Mouse (Mus musculus) stomach, embryonic 16.5 days (tissue): Measurements from ENCODE around the gene Olfr1161. TPM values are rescaled to one million over a fixed set of nuclear protein-coding genes. Genes with fewer than 3 reads are reported as not detected.
"Not testable (repeated sequence)": the region's sequence is repeated elsewhere in the genome, so short reads cannot be mapped to it uniquely, and the experiment has no call there.

Experiments
- ATAC-seq: fragments of 200-750 bp; cut with Nextera tagmentation; 2 replicates; pipeline ENCODE4 v1.8.0; 2017; ENCODE audit warnings: moderate number of reproducible peaks, moderate TSS enrichment; ENCODE audit not compliant: insufficient read depth, low FRiP score
- H3K27ac ChIP-seq: fragments of 300-500 bp; sonication (generic); 2 replicates; pipeline ENCODE4 v1.5.1; 2014; ENCODE audit warnings: low read length
- H3K27me3 ChIP-seq: fragments of 300-500 bp; sonication (generic); 2 replicates; pipeline ENCODE4 v1.6.1; 2014; ENCODE audit warnings: low read length, control low read depth, mixed read lengths; ENCODE audit not compliant: control insufficient read depth, insufficient read depth
- H3K36me3 ChIP-seq: fragments of 300-500 bp; sonication (generic); 2 replicates; pipeline ENCODE4 v1.6.1; 2014; ENCODE audit warnings: low read length; ENCODE audit not compliant: control insufficient read depth, insufficient read depth
- H3K4me1 ChIP-seq: fragments of 300-500 bp; sonication (generic); 2 replicates; pipeline ENCODE4 v1.6.1; 2014; ENCODE audit warnings: low read length, control low read depth, mixed read lengths; ENCODE audit not compliant: control insufficient read depth, insufficient read depth
- H3K4me2 ChIP-seq: fragments of 300-500 bp; sonication (generic); 2 replicates; pipeline ENCODE4 v1.6.1; 2014; ENCODE audit warnings: low read depth, low read length, mixed read lengths
- H3K4me3 ChIP-seq: fragments of 300-500 bp; sonication (generic); replicated peaks from 2 replicates; pipeline ENCODE4 v1.5.1; 2014; ENCODE audit warnings: mild to moderate bottlenecking, low read length
- H3K9ac ChIP-seq: fragments of 300-500 bp; sonication (generic); 2 replicates; pipeline ENCODE4 v1.6.1; 2014; ENCODE audit warnings: low read length
- H3K9me3 ChIP-seq: fragments of 300-500 bp; sonication (generic); replicated peaks from 2 replicates; pipeline ENCODE4 v1.6.1; 2016; ENCODE audit warnings: low read length, control low read depth; ENCODE audit not compliant: control insufficient read depth
- WGBS: fragments of 180-500 bp; shearing (Covaris S2); extraction: QIAGEN DNeasy Blood & Tissue Kit; methylation state at CpG from one replicate; pipeline ENCODE4 v1.1.7; 2014; 5-methylcytosine and 5-hydroxymethylcytosine counted together
- polyA plus RNA-seq: library from polyadenylated mRNA; unstranded; fragments of >200 nt; fragmentation: Nextera tagmentation; extraction: Ambion mirVana; gene quantifications from 2 replicates; pipeline ENCODE4 v1.2.1, GENCODE M21; 2015

Olfr1161 gene
- not detected in 2 replicates for polyA plus RNA-seq

DNA sequence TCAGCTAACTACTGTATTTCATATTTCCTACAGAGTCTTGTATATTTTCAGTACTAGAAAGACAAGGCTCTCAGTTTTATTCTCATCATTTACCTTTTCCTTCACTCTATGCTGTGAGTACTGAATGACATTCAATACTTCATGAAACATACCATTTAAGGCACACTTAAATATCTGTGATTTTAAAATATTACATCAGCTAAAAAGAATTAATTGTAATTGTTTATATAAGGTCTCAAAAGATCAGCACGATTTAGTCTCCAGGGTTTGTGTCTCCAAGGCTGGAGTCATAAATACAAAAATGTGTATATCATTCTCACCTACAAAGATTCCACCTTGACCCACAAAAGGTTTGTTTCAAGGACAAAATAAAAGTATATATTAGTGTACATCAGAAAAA is at the start of gene Olfr1161:
Gene Olfr1161 (plus strand): TSS at position 301 of the 400 bp plus-strand sequence.
- WGBS, result 56% methylated on average over 1 of the region's 1 CpGs

GRCm38 (mm10) chr2:87974563-87974962 is 48.0 kb upstream of the Olfr1161 start, which contains the start of gene Olfr74:
Gene Olfr74, minus strand, starts transcription at chr2:87974663.
- WGBS, result 65% methylated on average over 3 of the region's 3 CpGs
- H3K27me3 ChIP-seq, result no peaks in the 10 kb centered on the region

More for the DNA sequence above, at the start of gene Olfr1161:
- H3K4me3 ChIP-seq, H3K27me3 ChIP-seq, H3K4me1 ChIP-seq, H3K27ac ChIP-seq, H3K9me3 ChIP-seq, ATAC-seq, H3K4me2 ChIP-seq, H3K36me3 ChIP-seq, H3K9ac ChIP-seq: not testable (repeated sequence)

GRCm38 (mm10) chr2:87989813-87990212 is 32.8 kb upstream of the Olfr1161 start, which contains the start of gene Olfr1158:
Gene Olfr1158, plus strand, starts transcription at chr2:87990113.
- Histone ChIP-seq H3K9me3 (no peaks in the 10 kb centered on the region), H3K4me3 (no peak within 1 kb of the TSS), H3K4me2 (no peak within 1 kb of the TSS), H3K27ac (no peak within 1 kb of the TSS), H3K4me1 (no peaks in the 10 kb centered on the region), H3K36me3 (no peaks in the 10 kb centered on the region), H3K9ac (no peak within 1 kb of the TSS), H3K27me3 (no peaks in the 10 kb centered on the region)
- no peak for ATAC-seq

More at GRCm38 (mm10) chr2:87974563-87974962, 48.0 kb upstream of the Olfr1161 start, which contains the start of gene Olfr74:
- Histone ChIP-seq H3K9ac (no peak within 1 kb of the TSS), H3K4me2 (no peak within 1 kb of the TSS), H3K36me3 (no peaks in the 10 kb centered on the region), H3K4me3 (no peak within 1 kb of the TSS), H3K9me3 (no peaks in the 10 kb centered on the region), H3K27ac (no peak within 1 kb of the TSS), H3K4me1 (no peaks in the 10 kb centered on the region)
- no peak for ATAC-seq

GRCm38 (mm10) chr2:88007515-88008318 is 14.9 kb upstream of the Olfr1161 start, which contains the start of gene Olfr1160:
Gene Olfr1160, minus strand, starts transcription at chr2:88008268.
- H3K4me2 ChIP-seq, result no peak within 1 kb of the TSS

GRCm38 (mm10) chr2:88037599-88037998 is 15.0 kb downstream of the Olfr1161 start, which contains the start of gene Olfr73:
Gene Olfr73, minus strand, starts transcription at chr2:88037699.
- no peak within 1 kb of the TSS for H3K4me2 ChIP-seq
- H3K9me3 ChIP-seq, result no peaks in the 10 kb centered on the region
- no peak within 1 kb of the TSS for H3K9ac ChIP-seq
- no peak for ATAC-seq
- no peaks in the 10 kb centered on the region for H3K36me3 ChIP-seq
- H3K27ac ChIP-seq, result no peak within 1 kb of the TSS
- H3K4me3 ChIP-seq, result no peak within 1 kb of the TSS
- no peaks in the 10 kb centered on the region for H3K4me1 ChIP-seq
- H3K27me3 ChIP-seq, result no peaks in the 10 kb centered on the region

More at GRCm38 (mm10) chr2:88007515-88008318, 14.9 kb upstream of the Olfr1161 start, which contains the start of gene Olfr1160:
- Histone ChIP-seq H3K9me3 (no peaks in the 10 kb centered on the region), H3K36me3 (no peaks in the 10 kb centered on the region), H3K4me1 (no peaks in the 10 kb centered on the region), H3K27ac (no peak within 1 kb of the TSS), H3K9ac (no peak within 1 kb of the TSS), H3K4me3 (no peak within 1 kb of the TSS), H3K27me3 (no peaks in the 10 kb centered on the region)
- ATAC-seq, result peak; percentile 92

- no peaks in the 10 kb centered on the region for H3K36me3 ChIP-seq
- ATAC-seq, result no peak
- no peak within 1 kb of the TSS for H3K9ac ChIP-seq
- H3K27me3 ChIP-seq, result no peaks in the 10 kb centered on the region
- no peaks in the 10 kb centered on the region for H3K4me1 ChIP-seq
- no peaks in the 10 kb centered on the region for H3K9me3 ChIP-seq
- H3K27ac ChIP-seq, result no peak within 1 kb of the TSS
- H3K4me2 ChIP-seq, result no peak within 1 kb of the TSS
- 80% methylated on average over 1 of the region's 1 CpGs for WGBS
- H3K4me3 ChIP-seq, result no peak within 1 kb of the TSS
Observed at GRCm38 (mm10) chr2:88051029-88051428, 28.5 kb downstream of the Olfr1161 start, which contains the start of gene Olfr1162. Gene Olfr1162, minus strand, starts transcription at chr2:88051129.

DNA sequence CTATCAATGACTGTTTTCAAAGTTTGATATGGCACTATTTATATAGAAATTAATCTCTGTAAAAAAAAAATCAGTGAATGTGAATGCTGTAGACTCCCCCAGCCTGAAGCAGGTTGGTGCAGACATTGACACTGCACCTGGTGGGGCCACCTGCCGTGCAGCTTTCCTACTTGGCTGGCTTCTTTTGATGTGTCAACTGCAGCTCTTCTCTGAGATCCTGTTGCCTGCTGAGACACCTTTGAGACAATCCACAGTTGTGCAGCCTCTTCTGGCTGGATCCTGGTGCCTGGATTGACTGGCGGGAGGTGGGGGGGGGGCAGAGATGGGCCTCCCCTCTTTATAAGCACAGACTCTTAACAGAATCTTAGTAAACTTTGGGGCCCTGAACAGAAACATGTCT is 41.0 kb downstream of the Olfr1161 start:
- Histone ChIP-seq H3K27me3 (no peaks in the 10 kb centered on the region), H3K4me2 (no peak overlapping the region), H3K4me3 (no peak overlapping the region), H3K9me3 (no peaks in the 10 kb centered on the region), H3K9ac (no peak overlapping the region), H3K36me3 (no peaks in the 10 kb centered on the region), H3K4me1 (no peaks in the 10 kb centered on the region), H3K27ac (no peak overlapping the region)
- WGBS, result 78% methylated on average over 2 of the region's 2 CpGs
- ATAC-seq, result no peak

- no peak within 1 kb of the TSS for H3K27ac ChIP-seq
- no peak for ATAC-seq
Observed at GRCm38 (mm10) chr2:88071730-88072129, 49.2 kb downstream of the Olfr1161 start, which contains the start of gene Olfr1163. Gene Olfr1163, minus strand, starts transcription at chr2:88071830.

More at GRCm38 (mm10) chr2:88071730-88072129, 49.2 kb downstream of the Olfr1161 start, which contains the start of gene Olfr1163:
- no peaks in the 10 kb centered on the region for H3K27me3 ChIP-seq
- H3K36me3 ChIP-seq, result no peaks in the 10 kb centered on the region
- no peak within 1 kb of the TSS for H3K4me2 ChIP-seq
- no peaks in the 10 kb centered on the region for H3K4me1 ChIP-seq
- H3K9ac ChIP-seq, result no peak within 1 kb of the TSS
- no peaks in the 10 kb centered on the region for H3K9me3 ChIP-seq
- H3K4me3 ChIP-seq, result no peak within 1 kb of the TSS
